Mouse (Mus musculus): Measurements from ENCODE around the gene Wdr72. TPM values are rescaled to one million over a fixed set of nuclear protein-coding genes. Genes with fewer than 3 reads are reported as not detected.

Gene Wdr72
- polyA plus RNA-seq, 1 experiment, result 3.0 TPM

DNA sequence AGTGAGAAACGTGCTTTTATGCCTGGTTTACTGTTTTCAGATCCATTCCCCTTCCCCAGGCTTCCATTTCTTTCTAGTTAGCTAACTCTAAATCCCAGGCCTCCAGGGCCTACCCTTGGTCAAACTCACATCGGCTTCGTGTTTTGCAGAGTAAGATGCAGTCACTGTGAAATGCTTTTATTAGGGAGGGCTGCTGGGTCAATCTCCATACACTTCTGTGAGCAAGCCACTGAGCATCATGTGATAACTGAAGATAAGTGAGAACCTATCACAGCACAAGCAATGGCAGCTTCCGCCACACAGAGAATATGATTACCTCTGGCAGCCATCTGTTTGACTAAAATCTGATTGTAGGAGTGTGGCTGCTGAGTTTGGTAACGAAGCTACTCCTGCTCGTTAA, 59.7 kb downstream of the Wdr72 start:
- H3K9me3 ChIP-seq (replicated peaks; ENCODE audit: control insufficient read depth, insufficient read depth, low read length, poor library complexity, severe bottlenecking), result no peaks in the 10 kb centered on the region
- no peaks in the 10 kb centered on the region for H3K4me1 ChIP-seq (ENCODE audit: control insufficient read depth, insufficient read depth, low read length)
- no peak overlapping the region for H3K4me3 ChIP-seq (ENCODE audit: low read depth, low read length)
- no peaks in the 10 kb centered on the region for H3K27me3 ChIP-seq (ENCODE audit: control insufficient read depth, insufficient read depth, low read length, poor library complexity, severe bottlenecking)
- no peak overlapping the region for H3K27ac ChIP-seq (ENCODE audit: insufficient read depth, low read length)
- no peak for TF ChIP-seq POLR2A (IDR thresholded peaks at IDR 0.05; ENCODE audit: insufficient read depth, low read length)
- TF ChIP-seq CTCF (IDR thresholded peaks at IDR 0.05; ENCODE audit: low read depth, low read length), result no peak
- TF ChIP-seq EP300 (IDR thresholded peaks at IDR 0.05; ENCODE audit: insufficient read depth, low read depth, low read length), result no peak
- no peaks in the 10 kb centered on the region for H3K36me3 ChIP-seq (ENCODE audit: control insufficient read depth, insufficient read depth, low read length, poor library complexity, severe bottlenecking)
- no peak overlapping the region for H3K9ac ChIP-seq (ENCODE audit: low read depth, poor library complexity, severe bottlenecking)

- H3K4me1 ChIP-seq (ENCODE audit: control insufficient read depth, insufficient read depth, low read length), result no peaks in the 10 kb centered on the region
- H3K9ac ChIP-seq (ENCODE audit: low read depth, poor library complexity, severe bottlenecking), result no peak overlapping the region
- H3K36me3 ChIP-seq (ENCODE audit: control insufficient read depth, insufficient read depth, low read length, poor library complexity, severe bottlenecking), result no peaks in the 10 kb centered on the region
- no peaks in the 10 kb centered on the region for H3K9me3 ChIP-seq (replicated peaks; ENCODE audit: control insufficient read depth, insufficient read depth, low read length, poor library complexity, severe bottlenecking)
- H3K4me3 ChIP-seq (ENCODE audit: low read depth, low read length), result no peak overlapping the region
- TF ChIP-seq CTCF (IDR thresholded peaks at IDR 0.05; ENCODE audit: low read depth, low read length) (no peak), EP300 (IDR thresholded peaks at IDR 0.05; ENCODE audit: insufficient read depth, low read depth, low read length) (no peak), POLR2A (IDR thresholded peaks at IDR 0.05; ENCODE audit: insufficient read depth, low read length) (no peak)
- no peaks in the 10 kb centered on the region for H3K27me3 ChIP-seq (ENCODE audit: control insufficient read depth, insufficient read depth, low read length, poor library complexity, severe bottlenecking)
- H3K27ac ChIP-seq (ENCODE audit: insufficient read depth, low read length), result no peak overlapping the region
Measured at GRCm38 (mm10) chr9:74186748-74187400, 76.7 kb downstream of the Wdr72 start.

DNA sequence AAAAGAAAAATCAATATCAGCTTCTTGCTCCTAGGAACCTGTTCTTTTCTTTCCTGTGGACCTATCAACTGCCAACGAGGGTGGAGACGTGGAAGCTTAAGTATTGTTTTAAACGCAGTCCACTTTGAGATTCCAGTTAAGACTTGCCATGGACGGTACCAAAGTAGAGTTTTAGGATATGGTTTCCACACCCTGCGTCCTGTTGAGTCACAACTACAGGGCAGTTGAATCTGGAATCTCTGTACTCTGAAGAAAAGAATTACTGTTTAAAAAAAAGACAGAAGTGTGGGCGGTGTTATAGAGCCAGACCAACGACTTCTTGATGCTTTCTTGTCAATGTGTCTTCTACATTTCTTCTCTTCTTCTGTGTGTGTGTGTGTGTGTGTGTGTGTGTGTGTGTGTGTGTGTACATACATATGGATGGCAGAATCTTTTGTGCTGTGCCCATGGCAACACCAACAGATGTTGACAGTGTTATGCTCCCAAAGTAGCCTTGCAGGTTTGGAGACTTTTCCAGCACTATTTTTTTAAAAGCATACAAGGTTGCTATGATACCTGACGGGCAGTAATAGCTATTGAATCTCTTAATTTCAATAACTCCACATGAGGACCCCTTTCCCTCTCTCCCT, 77.4 kb downstream of the Wdr72 start:
- H3K9me3 ChIP-seq (replicated peaks; ENCODE audit: control insufficient read depth, insufficient read depth, low read length, poor library complexity, severe bottlenecking), result no peaks in the 10 kb centered on the region
- H3K36me3 ChIP-seq (ENCODE audit: control insufficient read depth, insufficient read depth, low read length, poor library complexity, severe bottlenecking), result no peaks in the 10 kb centered on the region
- H3K4me1 ChIP-seq (ENCODE audit: control insufficient read depth, insufficient read depth, low read length), result no peaks in the 10 kb centered on the region
- H3K4me3 ChIP-seq (ENCODE audit: low read depth, low read length), result no peak overlapping the region
- H3K27ac ChIP-seq (ENCODE audit: insufficient read depth, low read length), result no peak overlapping the region
- no peak overlapping the region for H3K9ac ChIP-seq (ENCODE audit: low read depth, poor library complexity, severe bottlenecking)
- H3K27me3 ChIP-seq (ENCODE audit: control insufficient read depth, insufficient read depth, low read length, poor library complexity, severe bottlenecking), result no peaks in the 10 kb centered on the region
- no peak for TF ChIP-seq EP300 (IDR thresholded peaks at IDR 0.05; ENCODE audit: insufficient read depth, low read depth, low read length)
- TF ChIP-seq CTCF (IDR thresholded peaks at IDR 0.05; ENCODE audit: low read depth, low read length), result no peak
- no peak for TF ChIP-seq POLR2A (IDR thresholded peaks at IDR 0.05; ENCODE audit: insufficient read depth, low read length)

DNA sequence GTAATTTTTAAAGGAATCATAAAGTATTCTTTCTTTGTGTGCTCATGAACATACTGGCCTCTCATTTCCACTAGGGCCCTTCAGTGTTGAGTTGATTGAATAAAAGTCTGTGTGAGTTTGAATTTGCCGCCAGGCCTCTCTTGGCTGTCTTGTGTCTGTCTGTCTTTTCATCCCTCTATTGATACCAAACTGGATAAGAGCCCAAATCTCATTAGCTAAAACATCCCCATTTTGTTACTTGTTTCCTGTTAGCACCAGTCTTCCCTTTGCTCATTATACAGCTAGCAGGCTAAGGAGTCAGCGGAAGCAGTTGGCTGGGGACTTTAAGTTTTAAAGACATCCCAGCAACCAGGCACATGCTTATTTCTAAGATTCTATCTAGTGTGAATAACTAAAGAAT, 84.7 kb downstream of the Wdr72 start:
- no peaks in the 10 kb centered on the region for H3K9me3 ChIP-seq (replicated peaks; ENCODE audit: control insufficient read depth, insufficient read depth, low read length, poor library complexity, severe bottlenecking)
- H3K4me3 ChIP-seq (ENCODE audit: low read depth, low read length), result no peak overlapping the region
- no peak overlapping the region for H3K27ac ChIP-seq (ENCODE audit: insufficient read depth, low read length)
- H3K9ac ChIP-seq (ENCODE audit: low read depth, poor library complexity, severe bottlenecking), result no peak overlapping the region
- no peaks in the 10 kb centered on the region for H3K27me3 ChIP-seq (ENCODE audit: control insufficient read depth, insufficient read depth, low read length, poor library complexity, severe bottlenecking)
- H3K36me3 ChIP-seq (ENCODE audit: control insufficient read depth, insufficient read depth, low read length, poor library complexity, severe bottlenecking), result no peaks in the 10 kb centered on the region
- no peaks in the 10 kb centered on the region for H3K4me1 ChIP-seq (ENCODE audit: control insufficient read depth, insufficient read depth, low read length)
- no peak for TF ChIP-seq CTCF (IDR thresholded peaks at IDR 0.05; ENCODE audit: low read depth, low read length)
- TF ChIP-seq EP300 (IDR thresholded peaks at IDR 0.05; ENCODE audit: insufficient read depth, low read depth, low read length), result no peak
- TF ChIP-seq POLR2A (IDR thresholded peaks at IDR 0.05; ENCODE audit: insufficient read depth, low read length), result no peak

GRCm38 (mm10) chr9:74228272-74228671, 118.1 kb downstream of the Wdr72 start:
- no peaks in the 10 kb centered on the region for H3K27me3 ChIP-seq (ENCODE audit: control insufficient read depth, insufficient read depth, low read length, poor library complexity, severe bottlenecking)
- H3K9me3 ChIP-seq (replicated peaks; ENCODE audit: control insufficient read depth, insufficient read depth, low read length, poor library complexity, severe bottlenecking), result no peaks in the 10 kb centered on the region
- no peaks in the 10 kb centered on the region for H3K36me3 ChIP-seq (ENCODE audit: control insufficient read depth, insufficient read depth, low read length, poor library complexity, severe bottlenecking)
- no peaks in the 10 kb centered on the region for H3K4me1 ChIP-seq (ENCODE audit: control insufficient read depth, insufficient read depth, low read length)
- H3K9ac ChIP-seq (ENCODE audit: low read depth, poor library complexity, severe bottlenecking), result no peak overlapping the region
- H3K27ac ChIP-seq (ENCODE audit: insufficient read depth, low read length), result no peak overlapping the region
- no peak overlapping the region for H3K4me3 ChIP-seq (ENCODE audit: low read depth, low read length)
- no peak for TF ChIP-seq EP300 (IDR thresholded peaks at IDR 0.05; ENCODE audit: insufficient read depth, low read depth, low read length)
- TF ChIP-seq POLR2A (IDR thresholded peaks at IDR 0.05; ENCODE audit: insufficient read depth, low read length), result no peak
- TF ChIP-seq CTCF (IDR thresholded peaks at IDR 0.05; ENCODE audit: low read depth, low read length), result no peak

DNA sequence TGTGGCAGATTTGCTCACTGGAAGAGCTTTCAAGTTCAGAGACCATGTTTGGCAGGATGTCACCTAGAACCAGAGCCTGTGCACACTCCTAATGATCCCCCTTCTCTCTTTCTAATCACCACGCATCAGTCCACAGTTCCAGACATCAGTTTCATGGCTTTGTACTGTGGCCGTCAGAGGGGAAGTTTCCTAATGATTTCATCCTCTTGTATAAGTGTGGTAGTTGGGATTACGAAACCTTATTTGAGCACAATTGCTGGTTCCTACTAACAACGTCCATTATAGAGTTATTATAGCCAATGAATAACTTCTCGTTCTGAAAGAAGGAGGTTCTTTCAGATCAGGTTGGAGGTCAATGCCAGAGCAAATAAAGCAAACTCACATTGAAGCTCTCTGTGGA, 131.1 kb downstream of the Wdr72 start:
- no peaks in the 10 kb centered on the region for H3K9me3 ChIP-seq (replicated peaks; ENCODE audit: control insufficient read depth, insufficient read depth, low read length, poor library complexity, severe bottlenecking)
- no peak overlapping the region for H3K27ac ChIP-seq (ENCODE audit: insufficient read depth, low read length)
- H3K4me1 ChIP-seq (ENCODE audit: control insufficient read depth, insufficient read depth, low read length), result no peaks in the 10 kb centered on the region
- H3K9ac ChIP-seq (ENCODE audit: low read depth, poor library complexity, severe bottlenecking), result no peak overlapping the region
- H3K27me3 ChIP-seq (ENCODE audit: control insufficient read depth, insufficient read depth, low read length, poor library complexity, severe bottlenecking), result no peaks in the 10 kb centered on the region
- H3K4me3 ChIP-seq (ENCODE audit: low read depth, low read length), result no peak overlapping the region
- H3K36me3 ChIP-seq (ENCODE audit: control insufficient read depth, insufficient read depth, low read length, poor library complexity, severe bottlenecking), result no peaks in the 10 kb centered on the region
- TF ChIP-seq CTCF (IDR thresholded peaks at IDR 0.05; ENCODE audit: low read depth, low read length), result no peak
- no peak for TF ChIP-seq POLR2A (IDR thresholded peaks at IDR 0.05; ENCODE audit: insufficient read depth, low read length)
- TF ChIP-seq EP300 (IDR thresholded peaks at IDR 0.05; ENCODE audit: insufficient read depth, low read depth, low read length), result no peak

Measured in ES-Bruce4 (cell line).